Mouse (Mus musculus) kidney, adult 18-20 months (tissue): Measurements from ENCODE around the gene 4921536K21Rik.
"Not testable (repeated sequence)": the region's sequence is repeated elsewhere in the genome, so short reads cannot be mapped to it uniquely, and the experiment has no call there.

ENCODE experiments used
- DNase-seq: peaks from one replicate; pipeline ENCODE4 v3.0.0; 2021

Gene 4921536K21Rik

DNA sequence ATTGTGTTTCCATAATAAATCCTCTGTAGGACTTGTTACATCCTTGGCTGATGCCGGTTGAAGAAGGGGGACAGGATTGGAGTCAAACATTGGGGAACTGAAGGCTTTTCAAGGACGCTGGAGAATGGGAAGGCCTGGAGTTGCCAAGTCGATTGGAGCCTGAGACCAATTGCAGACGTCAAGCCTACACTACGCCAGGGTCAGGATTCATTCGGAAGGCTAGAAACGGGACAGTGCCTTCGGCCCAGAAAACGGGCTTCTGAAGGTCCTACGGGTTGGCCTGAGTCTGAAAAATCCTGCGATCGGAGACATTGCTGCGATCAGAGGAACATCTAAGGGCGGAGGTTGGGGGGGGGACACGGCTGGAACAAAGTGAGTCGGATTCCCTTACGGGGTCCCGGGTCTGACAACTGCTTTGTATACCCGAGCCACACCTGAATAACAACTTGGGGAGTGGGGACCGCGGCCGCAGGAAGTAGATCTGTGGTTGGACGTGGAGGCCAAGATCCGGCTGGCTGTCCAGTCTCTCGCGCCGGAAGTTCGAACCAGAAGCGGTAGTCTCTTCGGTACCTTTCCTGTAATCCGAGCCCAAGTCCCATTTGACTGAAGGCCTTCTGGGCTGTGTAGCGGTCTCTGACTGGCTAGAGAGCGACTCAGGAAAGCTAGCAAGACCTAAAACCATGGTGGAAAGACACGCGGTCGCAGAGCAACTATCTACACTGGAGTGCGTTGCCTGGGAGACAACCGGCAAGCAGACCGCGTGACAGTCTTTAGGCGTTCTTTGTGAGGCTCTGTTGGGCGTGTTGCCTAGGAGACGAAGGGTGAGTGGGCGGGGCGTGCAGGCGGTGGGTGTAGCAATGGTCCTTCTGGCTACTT is at the start of gene 4921536K21Rik, which contains the start of gene Dusp18:
Gene 4921536K21Rik (minus strand): TSS at position 693 of the 876 bp plus-strand sequence.
Gene Dusp18 (plus strand): TSS at position 835 of the 876 bp plus-strand sequence.
- DNase-seq: peak; percentile 95

DNA sequence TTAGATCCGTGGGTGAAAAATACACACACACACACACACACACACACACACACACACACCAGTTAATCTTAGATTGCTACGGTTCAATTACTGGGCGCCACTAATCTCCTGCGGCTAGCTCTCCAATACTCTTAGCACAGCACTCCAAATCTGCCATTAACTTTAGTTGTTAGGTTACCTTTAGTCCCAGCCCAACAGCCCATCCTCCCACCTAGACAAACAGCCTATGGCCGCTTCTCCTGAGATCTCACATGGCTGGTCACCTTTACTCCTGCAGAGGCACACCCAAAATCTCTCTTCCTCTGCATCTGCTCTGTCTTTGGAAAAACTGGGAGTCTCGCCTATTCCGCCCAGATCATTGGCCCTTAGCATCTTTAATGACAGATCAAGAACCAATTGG is 46.5 kb upstream of the 4921536K21Rik start:
- no peak for DNase-seq

DNA sequence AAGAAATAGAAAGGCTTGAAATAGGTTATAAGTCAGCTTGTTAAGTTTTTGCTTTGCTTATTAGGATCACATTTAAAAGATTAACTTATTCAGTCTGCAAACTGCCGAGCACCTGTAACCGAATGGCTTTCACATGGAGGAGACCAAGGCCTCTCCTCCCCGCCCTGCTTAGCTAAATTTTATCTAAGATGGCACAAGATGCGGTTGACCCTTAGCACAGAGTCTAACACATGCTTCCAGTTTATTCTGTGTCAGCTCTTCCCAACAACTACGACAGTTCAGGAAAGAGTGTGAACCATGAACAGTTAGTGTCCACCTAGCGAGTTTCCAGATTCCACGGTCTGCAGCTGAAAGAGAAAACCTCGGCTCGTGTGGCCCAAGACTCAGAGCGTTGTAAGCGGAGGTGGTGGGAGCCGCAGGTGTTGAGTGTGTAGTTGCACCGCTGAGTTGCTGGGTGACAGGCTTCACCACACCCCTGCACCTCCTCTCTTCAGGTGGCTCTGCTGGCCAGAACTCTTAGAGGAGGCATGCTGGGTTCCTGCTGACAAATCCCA is 42.5 kb upstream of the 4921536K21Rik start:
- DNase-seq: peak; percentile 73

DNA sequence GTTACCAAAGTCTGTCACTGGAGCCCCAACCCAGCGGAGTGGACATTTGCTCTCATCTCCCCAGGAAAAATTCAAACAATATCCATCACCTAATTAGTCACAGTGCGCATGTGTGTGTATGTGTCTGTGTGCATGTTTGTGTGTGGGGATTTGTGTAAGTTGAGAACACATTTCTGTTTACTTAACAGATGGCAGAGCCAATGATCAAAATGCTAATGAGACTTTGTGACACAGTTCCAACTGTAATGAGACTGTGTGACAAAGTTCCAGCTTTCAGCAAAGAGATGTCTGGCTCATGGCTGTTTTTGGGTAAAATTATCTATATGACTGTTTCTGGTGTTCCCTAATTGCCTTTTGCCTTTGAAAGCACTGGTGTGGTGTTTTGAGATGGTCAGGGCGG is 41.4 kb upstream of the 4921536K21Rik start:
- no peak for DNase-seq

DNA sequence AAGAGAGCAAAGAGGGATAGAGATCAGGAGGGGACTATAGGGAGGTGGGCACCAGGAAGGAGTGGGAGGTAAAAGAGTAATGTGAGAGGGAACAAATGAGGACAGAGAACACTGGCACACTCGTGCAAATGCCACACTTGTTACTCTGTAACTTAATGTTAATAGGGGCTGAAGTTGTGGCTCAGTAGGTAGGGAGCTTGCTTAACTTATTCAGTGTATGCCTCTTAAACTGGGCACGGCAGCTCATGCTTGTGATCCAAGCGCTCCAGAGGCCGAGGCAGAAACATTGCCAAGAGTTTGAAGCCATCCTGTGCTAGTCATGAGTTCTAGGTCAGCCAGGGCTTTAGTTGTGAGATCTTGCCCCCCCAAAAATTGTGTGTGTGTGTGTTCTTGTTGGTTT is 40.2 kb upstream of the 4921536K21Rik start:
- peak; percentile 45 for DNase-seq

DNA sequence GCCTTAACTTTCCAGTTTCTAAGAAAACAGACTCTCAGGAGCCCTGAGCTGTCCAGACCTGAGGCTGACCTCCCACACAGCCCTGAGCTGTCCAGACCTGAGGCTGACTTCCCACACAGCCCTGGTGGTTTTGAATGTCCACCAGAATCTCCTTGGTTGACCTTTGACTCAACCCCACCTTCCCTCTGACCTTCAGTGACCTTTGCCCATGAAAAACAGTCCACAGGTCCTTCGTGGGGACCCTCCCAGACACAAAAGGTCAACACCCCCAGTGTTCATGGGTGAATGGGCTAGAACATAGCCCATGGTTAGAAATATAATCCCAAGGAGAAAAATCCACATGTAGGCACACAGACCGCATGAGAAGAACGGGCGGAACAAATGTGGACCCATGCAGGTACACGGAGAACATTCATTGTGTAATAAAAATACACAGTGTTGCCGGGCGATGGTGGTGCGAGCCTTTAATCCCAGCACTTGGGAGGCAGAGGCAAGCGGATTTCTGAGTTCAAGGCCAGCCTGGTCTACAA is 38.9 kb upstream of the 4921536K21Rik start:
- peak; percentile 40 for DNase-seq

DNA sequence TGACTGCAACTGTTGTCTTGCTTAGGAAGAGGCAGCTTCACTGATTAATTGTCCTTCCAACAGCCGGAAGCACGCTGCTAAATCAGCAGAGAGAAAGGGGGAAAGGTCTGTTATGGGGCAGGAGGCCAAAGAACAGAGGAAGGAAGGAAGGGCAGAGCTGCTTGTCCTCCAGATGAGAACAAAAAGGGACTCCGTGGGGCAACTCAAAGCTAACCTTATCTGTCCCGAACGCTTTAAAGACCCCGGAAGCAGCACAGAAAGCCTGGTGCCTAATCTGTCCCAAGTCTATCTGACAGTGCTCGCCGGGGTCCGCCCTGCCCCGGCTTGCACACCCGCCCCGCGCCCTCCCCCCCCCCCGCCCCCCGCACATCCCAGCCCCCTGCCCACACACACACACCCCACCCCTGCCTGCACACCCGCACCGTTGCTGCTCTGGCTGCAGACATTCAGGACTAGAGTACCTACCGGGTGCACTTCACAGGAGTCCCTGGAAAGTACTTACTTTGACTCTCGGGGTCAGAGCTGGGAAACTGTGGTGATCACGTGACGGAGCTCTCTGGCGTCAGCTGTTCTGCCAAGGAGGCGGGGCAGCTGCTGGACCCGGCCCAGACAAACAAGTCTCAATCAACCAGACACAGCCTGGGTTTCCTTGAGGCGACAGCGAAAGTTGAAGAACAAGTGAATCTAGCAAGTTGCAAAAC is 36.8 kb upstream of the 4921536K21Rik start, which contains the start of gene Tcn2:
Gene Tcn2 (minus strand): TSS at position 649 of the 701 bp plus-strand sequence.
- DNase-seq: peak; percentile 95

DNA sequence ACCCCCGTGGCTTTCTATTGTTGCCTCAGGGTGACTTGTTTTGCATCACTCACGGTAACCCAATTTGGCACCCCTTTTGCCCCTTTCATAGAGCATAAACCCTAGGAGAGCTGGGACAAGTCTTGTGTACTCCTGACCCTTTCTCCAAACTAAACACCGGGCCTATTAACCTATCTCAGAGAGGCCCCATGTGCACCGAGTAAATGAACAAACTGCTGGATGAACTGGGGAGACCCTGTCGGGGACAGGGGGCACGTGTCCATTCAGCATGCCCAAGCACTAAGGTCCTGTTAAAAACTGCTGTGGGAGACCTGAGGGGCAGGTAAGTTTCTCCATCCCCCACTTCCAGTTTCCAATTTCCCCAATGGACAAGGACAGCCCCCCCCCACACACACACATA is 36.0 kb upstream of the 4921536K21Rik start:
- DNase-seq: peak; percentile 24

DNA sequence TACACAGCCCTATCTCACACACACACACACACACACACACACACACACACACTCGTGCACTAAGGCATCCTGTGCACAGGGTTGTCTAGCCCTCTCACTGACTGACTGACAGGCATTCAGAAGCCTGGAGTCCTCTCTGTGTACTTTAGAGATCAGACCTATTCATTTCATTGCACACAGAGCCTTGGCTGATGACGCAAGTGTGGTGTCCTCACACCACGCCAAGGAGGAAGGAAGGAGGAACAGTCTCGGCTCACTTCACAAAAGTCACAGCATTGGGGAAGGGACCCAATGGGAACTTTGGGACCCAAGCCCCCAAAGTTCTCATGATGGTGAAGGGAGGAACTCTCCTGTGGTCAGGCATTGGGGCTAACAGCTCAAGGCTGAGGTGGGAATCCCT is 35.1 kb upstream of the 4921536K21Rik start:
- peak; percentile 35 for DNase-seq

DNA sequence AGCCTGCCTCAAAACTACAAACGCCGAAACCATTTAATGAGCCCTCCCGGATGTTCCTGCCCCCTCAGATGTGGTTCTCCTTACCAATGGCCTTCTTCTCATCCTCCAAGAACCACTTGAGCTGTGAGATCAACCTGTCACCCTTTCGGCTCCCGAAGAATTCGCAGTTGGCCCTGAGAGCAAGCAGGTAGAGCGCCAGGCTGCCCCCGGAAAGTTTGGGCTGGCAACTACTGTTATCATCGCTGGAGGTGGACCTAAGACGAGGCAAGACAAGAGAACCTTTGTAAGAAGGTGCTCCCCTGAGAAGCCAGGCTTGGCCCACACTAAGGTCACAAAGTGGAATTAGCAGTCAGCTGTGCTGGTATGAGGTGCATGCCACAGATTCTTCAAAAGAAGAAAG is 31.0 kb upstream of the 4921536K21Rik start:
- DNase-seq: no peak

DNA sequence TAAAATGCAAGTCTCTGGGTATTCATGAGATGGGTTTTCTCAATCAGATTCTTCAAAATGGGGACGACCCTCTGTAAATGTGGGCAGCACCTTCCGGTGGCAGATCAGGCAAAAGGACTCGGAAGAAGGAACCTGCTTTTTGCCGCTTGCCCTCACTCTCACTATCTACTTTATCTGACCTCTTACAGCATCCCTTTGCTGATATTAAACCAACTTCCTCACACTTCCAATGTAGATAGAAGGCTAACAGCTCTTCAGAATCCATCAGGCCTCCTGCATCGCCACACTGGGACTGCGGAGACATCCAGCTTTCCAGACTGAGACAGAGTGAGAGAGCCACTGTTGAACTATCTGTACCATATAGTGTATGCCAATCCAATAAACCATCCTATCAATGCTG is 27.8 kb upstream of the 4921536K21Rik start:
- DNase-seq: no peak

DNA sequence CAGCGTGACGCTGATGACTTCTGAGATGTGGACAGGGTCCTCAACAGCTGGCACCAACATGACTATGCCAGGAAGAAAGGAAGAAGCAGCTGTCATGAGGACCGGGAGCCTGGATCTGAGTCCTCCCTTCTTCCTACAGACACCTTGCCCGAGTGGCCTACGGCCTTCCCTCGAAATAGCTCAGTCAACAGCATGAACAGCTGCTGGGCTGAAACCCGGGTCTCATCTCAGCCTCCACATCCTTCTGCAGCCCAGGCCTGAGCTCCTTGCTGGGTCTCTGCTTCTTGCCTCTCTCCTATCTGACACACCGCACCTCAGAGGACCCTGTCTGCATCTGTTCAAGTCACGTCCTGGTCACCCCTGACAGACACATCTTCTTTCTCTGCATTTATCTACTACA is 27.2 kb upstream of the 4921536K21Rik start:
- DNase-seq: no peak

DNA sequence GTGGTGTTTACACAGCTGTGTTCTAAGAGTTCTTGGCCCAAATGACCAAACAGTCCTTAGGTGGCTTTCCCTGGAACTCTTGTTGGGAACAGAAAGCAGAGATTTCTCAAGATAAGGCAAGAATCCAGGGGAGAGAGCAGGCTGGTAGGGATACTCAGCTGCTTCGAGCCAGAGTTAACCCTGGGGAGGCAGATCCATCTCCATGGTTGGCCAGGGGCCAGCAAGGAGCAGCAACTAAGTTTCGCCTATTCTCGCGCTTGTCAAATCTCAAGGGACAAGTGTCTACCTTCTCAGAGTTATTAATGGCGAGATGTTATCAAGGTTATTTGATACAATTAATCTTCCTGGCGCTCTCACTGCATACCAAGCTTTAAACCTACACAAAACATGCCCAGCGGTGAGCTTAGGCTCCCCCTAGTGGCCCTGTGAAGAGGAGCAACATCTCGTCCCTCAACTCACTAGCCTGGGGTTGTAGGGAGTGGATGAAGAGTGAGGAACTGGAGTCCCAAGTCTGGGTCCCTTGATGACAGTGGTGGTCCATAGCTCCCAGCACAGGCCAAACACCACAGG is 26.5 kb upstream of the 4921536K21Rik start:
- DNase-seq: peak; percentile 64

DNA sequence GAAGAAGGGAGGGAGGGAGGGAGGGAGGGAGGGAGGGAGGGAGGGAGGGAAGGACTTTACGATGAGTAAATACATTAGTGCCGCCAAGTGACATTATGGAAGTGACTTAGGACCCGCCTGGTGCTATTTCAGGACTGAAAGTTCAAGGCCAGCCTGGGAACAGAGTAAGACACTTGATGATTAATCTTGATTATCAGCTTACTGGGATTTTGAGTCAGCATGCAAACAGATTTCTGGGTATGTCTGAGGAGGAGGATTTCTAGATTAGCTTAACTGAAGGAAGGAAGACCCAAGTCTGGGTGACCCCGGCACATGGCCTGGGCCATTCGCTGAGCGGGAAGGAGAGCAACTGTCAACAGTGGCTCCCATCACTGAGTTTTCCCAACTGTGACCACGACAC is 25.6 kb upstream of the 4921536K21Rik start:
- DNase-seq: no peak

DNA sequence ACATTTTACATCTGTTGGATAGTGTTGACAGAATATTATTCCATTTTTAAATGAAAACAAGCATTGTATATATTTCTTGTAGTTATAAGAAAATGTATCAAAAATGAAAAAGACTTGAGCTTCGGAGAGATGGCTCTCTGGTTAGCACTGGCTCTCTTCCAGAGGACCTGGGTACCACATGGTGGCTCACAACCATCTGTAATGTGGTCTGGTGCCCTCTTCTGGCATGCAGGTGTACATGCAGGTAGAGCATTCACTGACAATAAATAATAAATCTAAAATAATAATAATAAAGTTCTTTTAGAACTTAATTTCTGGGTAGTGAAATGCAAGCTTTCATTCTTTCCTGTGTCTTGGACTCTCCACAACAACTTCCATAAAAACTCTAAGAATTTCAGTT is 23.8 kb upstream of the 4921536K21Rik start:
- no peak for DNase-seq

DNA sequence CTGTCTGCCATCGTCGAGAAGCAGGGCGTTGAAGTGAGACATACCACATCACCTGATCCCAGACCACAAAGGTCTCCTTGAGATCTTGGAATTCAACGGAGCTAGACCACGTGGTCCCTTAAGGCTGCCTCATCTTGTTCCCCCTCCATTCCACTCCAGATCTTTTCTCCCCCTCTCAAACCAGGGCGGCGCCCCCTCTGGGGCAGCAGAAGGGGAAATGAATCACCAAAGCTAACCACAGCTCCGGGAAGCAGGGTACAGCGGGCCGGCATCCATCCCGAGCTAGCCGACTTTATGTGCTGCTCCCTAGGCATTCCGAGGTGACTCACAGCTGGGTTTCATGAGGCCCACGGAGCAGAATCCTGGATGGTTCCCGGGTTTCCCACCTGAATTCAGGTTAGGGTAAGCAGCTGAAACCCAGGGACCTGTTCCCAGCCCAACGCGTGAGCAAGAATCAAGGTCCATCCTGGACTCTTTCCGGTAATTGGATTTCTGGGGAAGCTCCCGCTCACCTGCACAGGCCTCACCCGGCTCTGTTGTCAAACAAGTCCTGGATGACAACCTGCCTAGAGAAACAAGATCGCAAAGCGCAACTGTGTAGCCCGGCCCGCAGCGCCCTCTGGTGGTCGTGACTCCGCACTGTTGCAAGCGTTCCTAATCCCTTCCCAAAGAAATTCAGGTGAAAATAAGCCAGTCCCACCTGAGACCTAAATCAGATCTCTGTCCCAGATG is 19.4 kb upstream of the 4921536K21Rik start, which contains the start of gene Slc35e4:
Gene Slc35e4 (minus strand): TSS at position 556 of the 732 bp plus-strand sequence.
- peak; percentile 89 for DNase-seq

DNA sequence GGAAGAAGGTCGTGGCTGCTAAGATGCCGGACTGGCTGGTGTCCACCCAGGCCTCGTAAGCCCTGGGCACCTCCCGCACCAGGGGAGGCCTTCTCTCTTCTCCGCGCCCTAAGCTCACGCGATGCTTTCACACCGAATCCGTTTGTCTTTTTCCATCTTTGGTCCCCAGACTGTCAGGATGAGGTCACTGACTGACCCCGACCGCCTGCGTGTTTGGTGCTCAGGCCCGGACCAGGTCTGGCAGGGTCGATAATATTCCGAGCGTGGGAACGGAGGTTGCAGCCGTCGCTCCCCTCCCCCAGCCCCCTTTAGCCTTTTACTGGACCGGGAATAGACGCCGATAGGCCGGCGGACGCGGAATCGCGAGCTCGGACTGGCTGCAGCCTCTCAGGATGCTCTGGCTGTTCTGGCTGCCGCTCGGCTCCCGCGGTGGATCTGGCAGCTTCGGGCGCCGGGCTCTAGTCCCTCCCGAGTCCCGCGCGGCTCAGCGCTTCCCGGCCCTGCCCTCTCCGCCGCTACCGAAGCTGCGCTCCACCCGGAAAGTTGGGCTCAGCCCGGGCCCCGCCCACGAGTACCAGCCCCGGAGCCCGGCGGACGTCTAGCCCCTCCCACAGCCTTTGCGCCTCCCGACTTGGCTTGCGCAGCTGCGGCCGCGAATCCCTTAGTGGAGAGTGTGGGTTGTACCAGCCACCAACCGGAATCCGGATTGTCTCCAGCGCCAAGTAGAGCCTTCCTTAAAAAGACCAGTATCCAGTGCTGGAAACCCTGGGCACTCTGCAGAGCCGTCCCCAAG is 18.6 kb upstream of the 4921536K21Rik start:
- peak; percentile 95 for DNase-seq

DNA sequence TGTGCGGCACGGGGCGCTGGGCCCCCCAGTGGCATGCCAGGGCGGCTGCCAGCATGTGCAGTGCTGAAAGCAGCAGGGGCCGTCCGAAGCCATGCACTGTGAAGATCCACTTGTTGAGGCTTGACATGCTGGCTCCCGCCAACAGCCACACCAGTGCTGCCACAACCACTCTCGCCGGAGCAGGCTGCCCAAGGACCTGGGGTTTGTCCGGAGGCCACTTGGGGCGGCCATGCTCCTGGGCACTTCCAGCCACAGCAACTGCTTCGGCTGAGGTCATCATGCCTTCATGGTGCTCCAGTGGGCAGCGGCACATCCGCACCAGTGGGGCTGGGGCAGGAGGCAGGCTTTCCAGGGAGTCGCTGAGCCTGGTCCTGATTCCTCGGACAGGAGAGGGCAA is 18.0 kb upstream of the 4921536K21Rik start:
- no peak for DNase-seq

DNA sequence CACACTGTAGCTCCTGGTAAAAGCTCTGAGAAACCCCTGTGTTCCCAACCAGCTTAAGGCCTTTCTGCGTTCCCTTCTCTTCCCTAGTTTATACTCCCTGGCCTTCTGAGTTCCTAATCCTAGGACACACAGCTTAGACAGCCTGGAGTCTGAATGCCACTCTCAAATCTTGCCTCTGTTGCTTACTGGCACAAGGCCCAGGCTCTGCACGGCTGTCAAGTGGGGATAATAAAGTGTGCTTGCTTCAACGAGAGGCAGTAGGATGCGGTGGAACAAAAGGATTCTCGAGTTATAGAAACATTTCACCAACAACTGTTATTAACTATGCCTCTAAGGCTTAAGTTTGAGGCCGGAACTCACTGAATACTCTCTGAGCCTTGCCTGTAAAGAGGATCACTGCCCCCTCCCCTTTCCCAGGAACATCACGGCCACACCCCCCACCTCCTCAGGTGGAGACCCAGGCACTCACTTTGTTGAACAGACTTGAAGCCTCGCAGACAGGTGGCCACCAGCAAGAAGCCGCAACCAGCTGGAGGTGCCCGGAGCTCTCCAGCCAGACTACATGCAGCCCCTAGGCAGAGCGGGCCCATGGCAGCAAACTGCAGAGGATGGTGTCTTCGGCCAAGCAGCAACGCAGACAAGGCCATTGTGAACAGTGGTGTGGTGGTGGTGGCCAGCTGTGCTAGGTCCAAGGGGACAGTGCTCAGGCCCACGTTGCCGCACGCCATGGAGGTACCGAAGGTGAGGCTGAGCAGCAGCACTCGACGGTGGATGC is 17.4 kb upstream of the 4921536K21Rik start:
- peak; percentile 7 for DNase-seq

DNA sequence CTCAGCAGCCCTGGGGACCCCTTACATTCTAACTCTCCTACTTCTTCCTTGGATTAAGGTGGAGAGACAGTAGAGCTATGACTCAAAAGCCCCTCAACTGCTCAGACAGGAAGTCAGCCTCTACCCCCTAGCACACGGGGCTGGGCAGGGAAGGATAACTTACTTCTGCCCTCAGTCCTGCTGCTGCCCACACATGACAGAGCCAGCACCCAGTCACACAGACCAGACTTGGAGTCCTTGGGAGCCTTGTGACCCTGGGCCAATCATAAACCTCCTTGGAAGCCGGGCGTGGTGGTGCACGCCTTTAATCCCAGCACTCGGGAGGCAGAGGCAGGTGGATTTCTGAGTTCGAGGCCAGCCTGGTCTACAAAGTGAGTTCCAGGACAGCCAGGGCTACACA is 16.5 kb upstream of the 4921536K21Rik start:
- not testable (repeated sequence) for DNase-seq
